Mouse (Mus musculus) adrenal gland, adult (tissue): ENCODE data around the gene Paqr5.
A peak's percentile ranks its signal among the peaks of the same experiment; 100 is the strongest.

ENCODE experiments used
- DNase-seq, 2 experiments: peaks; one replicate each; pipeline ENCODE4 v3.0.0; 2022 to 2023; ENCODE audit warnings: low spot score in 1 of 2; ENCODE audit not compliant: inconsistent age in 2 of 2

Gene Paqr5

DNA sequence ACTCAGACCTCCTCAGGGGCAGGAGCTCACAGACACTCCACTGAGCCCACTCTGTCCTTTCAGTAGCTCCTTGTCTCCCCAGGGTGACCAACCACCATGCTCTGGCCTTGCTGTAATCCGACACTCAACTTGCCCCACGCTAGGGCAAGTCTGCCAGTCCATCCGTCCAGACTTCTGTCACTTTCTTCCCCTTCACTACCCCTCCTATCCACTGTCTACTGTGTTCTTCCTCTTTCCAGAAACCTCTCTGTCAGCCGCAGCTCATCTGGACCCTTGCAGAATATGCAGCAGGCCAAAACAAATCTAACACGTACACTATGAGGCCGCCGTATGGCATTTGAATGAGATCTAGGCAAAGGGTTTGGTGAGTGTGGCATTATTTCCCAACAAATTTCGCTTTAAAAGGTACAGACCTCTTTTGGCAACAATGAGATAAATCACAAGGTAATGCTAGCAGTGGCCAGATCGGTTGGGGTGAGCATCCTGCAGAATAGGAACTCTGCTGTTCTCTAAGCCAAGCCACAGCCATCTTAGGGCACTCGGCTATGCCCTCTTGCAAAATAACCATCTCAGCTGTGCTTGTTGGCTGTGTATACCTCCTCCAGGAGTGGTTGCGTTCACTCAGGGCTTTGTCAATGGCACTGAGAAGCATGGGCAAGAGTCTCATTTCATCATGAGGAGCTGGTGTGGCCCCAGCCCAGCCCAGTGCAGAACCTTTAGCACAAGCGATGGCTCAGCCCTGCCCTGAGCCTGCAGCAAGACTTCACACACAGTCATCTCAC, 13.1 kb downstream of the Paqr5 start:
- no peak for DNase-seq

DNA sequence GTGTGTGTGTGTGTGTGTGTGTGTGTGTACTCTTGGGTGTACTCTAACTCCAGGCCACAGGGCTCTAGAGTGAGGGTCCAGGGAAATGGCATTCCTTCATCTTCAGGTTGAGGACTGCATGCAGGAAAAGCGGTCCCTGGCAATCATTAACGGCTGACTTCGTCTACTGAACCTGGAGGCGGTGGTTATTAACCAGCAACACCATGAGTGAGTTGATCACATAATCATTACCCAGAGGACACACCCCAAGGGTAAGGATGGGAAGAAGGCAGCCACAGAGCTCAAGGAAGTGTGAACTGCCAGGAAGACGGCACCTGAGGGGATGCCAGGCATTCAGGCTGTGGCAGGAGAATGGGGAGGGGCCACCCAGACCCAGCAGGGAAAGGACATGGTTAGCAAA, 18.3 kb downstream of the Paqr5 start:
- DNase-seq: no peak

DNA sequence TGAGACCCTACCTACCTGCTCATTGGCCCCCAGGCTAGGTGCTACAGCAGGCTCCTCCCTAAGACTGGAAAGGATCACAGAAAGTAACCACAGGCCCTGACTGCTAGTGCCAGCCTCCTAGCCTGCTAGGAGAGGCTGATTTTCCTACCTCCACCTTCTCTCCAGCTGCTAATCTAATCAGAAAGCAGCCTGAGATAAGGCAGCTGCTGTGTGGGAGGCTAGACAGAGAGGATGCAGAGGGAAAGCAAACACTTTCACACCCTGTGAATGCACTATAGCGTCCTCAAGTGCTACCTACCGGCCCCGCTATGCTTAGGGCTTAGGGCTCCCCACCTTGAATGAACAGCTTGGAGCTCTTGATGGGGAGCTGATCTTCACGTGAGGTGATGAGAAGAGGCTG, 19.6 kb downstream of the Paqr5 start:
- no peak for DNase-seq

DNA sequence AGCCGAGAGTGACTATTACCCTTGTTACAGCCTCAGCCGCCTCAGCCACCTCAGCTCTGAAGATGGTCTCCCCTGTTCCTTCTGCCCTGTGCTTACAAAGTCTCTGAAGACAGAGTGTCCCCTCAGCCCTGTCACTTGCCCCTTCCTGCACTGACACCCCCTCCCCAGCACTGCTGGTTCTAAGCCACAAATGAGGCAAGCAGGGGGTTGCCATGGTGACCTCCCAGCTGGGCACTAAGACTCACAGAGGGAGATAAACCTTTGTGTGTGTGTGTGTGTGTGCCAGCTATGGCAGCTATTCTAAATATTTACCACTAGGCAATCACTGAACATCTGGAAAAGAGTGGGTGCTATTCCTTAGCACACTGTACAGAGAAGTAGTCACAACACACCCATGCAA, 23.0 kb downstream of the Paqr5 start:
- DNase-seq: no peak

DNA sequence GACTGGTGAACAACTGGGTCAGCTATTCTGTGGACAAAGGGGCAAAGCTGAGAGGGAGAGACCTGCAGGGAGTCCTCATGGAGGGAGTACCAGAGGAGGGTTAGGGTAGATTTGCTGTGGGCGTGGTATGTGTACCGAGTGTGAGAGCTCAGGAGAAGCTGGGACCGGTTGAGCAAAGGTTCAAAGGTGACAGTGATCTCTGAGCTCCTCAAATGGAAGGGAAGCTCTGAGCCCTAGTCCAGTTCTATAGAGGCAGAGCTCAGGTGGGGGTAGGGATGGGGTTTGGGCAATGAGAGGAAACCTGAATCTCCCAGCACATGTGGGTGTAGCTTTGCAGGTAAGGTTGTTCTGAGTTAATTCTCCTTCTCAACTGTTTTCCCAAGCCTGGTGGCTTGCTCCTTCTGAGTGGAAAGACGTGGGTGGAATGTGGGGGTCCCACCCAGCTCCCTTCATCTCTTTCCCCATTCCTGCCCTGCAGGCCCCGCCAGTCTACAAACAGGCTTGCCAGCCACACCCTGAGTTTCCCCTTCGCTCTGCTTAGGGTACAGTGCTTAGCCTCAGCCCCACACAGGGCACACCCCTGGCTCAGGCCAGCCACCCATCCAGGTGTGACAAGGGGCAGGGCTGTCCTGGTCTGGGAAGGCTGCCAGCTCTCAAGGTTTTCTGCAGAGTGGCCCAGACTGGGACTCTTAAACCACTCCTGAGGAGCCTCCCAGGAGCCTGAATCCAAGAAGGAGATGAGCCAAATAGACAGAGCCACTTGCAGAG, 26.8 kb downstream of the Paqr5 start:
- no peak for DNase-seq

DNA sequence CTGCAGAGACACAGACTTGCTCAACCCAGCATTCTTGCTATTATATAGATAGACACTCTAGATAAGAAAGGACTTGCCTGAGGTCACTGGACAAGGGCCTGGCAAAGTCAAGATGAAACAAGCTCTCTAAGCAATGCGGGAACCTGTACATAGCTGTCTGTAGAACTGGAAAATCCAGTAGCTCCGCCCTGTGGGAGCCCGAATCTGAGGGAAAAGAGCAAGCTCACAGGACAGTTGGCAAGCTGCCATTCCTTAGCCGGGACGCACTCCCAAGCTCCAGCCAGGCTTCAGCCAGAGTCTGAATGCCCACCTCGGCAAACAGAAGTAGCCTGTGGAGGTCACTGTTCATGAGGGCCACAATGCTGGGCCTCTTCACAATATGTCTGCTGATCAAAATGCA, 28.8 kb downstream of the Paqr5 start:
- peak; percentile 53 to 73 for DNase-seq

DNA sequence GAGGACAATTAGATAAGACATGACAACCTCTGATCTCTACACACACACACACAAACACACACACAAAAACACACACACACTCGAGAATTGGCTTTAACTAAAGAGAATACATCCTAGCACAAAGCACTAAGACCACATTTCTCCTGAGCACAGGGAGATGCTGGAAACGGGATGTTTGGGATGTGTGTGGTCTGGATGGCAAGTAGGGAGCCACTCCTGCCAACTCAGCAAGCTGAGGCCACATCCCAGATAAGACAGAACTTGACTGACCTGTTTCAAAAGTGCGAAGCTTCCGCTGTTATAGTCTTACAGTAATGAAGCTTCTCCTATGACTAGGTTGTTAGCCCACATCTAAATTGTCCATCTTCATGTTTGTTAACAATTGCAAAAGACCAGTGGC, 35.5 kb downstream of the Paqr5 start:
- DNase-seq: no peak

DNA sequence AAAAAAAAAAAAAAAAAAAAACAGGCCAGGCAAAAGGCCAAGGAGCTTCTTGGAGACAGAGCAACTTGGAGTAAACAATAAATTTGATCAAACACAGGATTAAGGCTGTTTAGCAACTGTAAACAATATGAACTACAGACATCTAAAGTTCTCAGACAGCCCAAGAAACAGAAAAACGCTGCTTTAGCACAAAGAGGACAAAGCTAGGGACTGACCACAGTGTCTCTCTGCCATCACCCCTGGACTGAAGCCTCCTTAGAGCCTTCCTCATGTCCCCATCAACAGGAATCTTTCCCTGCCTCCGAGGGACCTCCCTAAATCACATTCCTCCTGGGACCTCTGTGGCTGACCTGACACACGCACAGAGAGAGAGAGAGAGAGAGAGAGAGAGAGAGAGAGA, 35.9 kb downstream of the Paqr5 start:
- no peak for DNase-seq

DNA sequence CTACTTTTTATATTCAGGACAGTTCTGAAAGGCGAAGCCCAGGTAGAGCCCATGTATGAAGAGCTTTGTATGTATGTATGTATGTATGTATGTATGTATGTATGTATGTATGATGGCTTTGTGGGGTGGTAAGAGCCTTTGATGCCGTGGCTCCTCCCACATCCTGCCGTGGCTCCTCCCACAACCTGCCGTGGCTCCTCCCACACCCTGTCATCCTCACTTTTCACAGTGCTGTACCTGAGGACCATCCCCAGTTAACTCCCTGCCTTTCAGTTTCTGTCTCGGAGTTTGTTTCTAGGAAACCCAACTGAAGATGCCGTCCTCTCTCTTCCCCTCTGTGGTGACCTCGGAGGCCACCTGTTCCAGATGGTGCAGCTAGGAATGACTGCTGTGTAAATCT, 40.6 kb downstream of the Paqr5 start:
- DNase-seq: no peak

DNA sequence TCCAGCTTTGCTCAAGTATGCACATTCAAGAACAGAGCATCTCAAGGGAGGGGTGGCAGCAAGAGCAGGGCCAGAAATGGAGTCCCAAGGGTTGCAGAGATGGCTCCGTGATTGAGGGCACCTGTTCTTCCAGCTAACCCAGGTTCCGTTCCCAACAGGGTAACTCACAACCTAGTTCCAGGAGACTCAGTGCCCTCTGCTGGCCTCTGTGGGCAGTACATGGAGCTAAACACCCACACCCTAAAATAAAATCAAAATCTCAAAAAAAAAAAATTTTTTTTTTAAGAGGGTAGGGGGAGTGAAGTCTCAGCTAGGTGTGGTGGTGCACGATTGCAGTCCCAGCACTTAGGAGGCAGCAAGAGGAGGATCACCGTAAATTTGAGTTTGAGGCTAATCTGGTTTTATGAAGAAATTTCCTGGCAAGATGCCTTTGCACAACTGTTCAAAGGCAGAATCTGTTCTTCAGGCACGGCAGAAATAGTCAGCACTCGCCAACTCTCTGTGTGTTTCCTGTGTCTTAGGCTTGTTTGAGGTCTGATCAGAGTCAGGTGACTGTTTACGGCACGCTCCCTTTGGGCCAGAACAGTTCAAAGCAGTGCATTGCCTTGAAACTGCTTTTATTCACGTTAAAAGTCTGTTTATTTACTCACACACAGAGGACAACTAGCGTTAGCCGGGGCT, 41.3 kb downstream of the Paqr5 start:
- peak; percentile 49 to 81 for DNase-seq

DNA sequence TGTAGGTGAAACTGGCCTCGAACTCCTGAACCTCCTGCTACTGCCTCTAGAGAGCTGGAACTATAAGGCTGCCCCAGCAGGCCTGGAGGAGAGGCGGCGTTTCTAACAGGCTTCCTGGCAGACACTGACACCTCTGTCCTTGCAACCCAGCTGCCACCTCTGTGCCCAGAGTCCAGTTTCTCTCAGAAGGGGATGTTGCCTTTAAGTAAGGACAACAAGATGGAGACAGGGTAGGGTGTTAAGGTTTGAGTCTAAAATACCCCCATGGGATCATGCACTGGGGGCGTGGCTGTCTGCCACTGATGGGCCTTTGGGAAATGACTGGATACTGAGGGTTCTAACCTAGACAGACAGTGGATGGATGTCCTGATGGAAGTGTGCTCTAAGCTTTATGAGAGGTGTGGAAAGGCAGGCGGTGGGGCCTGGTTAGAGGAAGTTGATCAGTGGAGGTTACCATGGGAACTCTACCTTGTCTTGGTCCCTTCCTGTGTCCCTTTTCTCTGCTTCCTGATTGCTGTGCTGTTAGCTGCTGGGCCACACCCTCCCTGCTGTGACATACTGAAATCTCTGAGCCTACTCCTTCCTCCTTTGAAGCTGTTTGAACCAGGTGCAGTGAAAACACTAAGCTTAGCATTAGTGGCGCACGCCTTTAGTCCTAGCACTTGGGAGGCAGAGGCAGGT, 43.6 kb downstream of the Paqr5 start:
- DNase-seq: no peak

DNA sequence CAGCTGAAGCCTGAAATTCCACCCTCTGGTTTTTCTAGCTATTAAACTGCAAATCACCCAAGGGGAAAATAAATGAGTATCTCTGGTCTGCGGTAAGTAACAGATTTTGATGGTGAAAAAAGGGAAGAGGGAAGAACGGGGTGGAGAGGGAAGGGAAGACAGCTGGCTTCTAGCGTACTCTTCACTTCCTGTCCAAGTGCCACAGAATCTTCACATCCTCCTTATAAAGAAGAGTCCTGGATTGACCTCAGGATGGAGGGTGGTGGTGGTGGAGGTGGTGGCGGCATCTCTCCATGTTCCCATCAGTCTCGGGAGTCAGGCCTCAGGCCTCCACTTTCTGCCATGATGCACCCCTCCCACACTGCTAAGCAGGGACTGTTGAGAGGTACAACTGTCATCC, 44.8 kb downstream of the Paqr5 start:
- no peak for DNase-seq

DNA sequence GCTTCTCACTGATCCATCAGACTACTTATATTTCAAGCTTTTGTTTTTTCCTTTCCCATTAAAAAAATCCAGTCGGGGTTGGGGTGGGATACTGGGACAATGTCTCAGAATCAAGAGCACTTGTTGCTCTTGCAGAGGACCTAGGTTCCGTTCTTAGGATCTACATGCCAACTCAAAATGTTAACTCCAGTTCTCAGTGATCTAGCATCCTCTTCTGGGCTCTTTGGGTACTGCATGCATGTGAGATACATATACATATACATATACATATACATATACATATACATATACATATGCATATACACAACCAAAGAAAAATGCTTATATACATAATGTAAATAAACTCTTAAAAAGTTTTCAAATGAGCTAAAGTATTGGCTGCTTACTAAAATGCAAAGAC, 46.7 kb downstream of the Paqr5 start:
- DNase-seq: no peak

DNA sequence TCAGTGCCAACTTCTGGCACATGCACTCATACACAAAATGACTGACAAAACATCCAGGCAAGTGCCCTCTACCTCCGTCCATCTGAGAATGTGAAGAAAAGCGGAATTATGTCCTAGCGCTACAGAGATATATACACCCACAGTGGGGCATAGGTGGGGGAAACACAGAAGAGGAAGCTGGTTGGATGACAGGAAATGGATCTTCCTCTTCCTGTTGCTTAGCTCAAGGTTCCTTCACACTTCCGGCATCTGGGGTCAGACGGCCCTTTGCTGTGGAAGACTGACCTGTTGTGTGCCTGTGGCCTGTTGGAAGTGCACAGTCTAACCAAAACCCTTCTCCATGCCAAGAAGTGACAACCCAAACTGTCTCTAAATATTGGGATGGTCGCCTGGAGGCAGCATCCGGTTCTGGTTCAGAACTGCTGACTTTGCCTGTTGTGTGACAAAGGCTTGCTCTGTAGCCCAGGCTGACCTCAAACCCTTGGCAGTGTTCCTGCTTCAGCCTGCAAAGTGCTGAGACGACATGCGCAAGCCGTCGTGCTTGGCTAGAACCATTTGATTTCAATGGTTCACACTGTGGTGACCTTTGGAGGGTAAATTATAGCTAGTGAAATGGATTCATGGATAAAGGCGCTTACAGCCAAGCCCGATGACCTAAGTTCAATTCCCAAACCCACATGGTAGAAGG, 49.3 kb downstream of the Paqr5 start:
- DNase-seq: peak in 1 of 2 experiments; percentile 41

DNA sequence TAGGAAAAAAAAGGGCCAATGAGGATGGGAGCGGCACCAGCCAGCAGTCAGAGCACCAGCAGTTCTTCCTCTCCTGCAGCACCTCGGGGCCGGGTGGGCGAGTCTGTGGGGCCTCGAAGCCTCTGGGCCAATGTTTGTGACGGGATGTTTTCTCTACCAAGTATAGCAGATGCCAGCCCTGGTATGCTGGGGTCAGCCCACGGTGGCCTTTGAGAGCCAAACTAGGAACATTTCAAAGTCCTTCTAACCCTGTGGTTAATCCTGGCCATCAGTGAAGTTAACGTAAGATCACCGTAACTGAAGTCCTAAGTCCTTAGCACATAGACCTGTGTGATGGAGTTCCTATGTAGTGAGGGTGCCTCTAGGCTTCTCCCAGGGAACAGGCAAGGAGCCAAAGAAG, 54.6 kb downstream of the Paqr5 start:
- DNase-seq: no peak

DNA sequence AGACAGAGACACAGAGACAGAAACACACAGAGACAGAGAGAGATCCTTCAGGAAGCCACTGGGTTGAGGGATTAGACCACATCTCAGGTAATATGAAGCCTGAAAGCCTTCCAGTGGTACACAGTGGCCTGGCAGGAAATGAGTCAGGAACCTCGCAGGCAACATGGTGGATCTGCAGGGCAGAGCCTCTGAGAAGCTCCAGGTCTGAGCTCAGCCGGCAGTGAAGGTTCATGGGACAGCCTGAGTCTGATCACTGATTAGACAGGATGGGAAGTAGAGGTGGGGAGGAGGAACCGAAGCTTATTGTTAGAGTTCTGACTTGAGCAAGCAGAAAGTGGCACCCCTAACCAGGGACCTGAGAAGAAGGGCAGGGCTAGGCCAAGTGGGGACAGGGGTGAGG, 55.6 kb downstream of the Paqr5 start:
- no peak for DNase-seq

DNA sequence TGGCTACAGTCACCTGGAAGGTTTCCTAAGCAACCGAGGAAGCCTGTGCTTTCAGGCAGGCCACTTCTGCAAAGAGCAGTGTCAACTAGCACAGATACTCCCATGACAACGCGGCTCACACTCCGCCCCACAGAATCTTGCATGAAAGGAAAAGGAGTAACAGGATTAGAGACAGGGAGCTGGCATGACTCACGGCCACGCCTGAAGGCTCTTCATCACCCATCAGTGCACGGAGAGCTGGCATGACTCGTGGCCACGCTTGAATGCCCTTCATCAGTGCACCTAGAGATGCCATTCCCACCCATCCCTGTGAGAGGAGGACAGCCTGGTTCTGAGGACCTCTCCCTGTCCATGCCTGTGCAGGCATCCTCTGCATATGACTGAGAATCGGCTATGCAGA, 59.3 kb downstream of the Paqr5 start:
- peak; percentile 62 to 80 for DNase-seq

DNA sequence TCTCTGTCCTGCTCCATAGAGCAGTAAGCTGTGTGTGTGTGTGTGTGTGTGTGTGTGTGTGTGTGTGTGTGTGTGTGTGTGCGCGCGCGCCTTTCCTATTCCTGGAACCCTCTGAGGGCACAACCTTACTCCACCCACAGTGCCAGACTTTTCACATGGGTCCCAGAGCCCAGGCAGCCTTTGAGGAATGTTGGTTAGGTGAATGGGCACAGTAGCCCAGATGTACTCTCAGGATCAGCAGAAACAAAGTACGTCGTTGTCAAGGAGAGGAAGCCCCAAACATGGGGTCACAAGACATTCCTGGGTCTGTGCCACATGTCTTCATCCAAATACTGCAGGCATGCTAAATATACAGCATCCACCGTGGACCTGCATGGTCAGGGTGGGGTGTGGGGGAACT, 60.7 kb downstream of the Paqr5 start:
- DNase-seq: no peak

DNA sequence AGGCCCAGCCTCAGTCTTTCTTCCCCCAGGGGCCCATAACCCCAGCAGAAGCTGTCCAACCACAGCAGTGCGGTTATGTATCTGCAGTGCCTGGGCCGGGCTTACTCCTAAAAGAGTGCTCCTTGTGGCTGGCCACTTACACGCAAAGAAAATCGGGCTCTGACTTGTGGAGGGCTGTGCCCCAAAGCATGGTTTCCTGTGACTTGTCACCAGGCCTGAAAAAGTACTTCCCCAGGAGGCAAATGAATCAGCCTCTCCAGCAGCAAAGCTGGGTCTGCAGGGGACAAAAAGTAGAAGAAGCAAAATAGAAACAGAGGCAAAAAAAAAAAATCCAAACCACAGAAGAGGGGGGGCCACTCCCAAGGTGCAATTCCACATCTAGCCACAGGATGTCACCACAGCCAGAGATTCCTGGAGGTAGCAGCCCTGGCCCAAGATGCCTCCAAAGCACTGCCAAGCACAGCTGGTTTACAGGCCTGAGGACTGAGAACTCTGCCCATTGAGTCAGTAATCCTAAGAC, 61.2 kb downstream of the Paqr5 start:
- DNase-seq: peak; percentile 75 to 91

DNA sequence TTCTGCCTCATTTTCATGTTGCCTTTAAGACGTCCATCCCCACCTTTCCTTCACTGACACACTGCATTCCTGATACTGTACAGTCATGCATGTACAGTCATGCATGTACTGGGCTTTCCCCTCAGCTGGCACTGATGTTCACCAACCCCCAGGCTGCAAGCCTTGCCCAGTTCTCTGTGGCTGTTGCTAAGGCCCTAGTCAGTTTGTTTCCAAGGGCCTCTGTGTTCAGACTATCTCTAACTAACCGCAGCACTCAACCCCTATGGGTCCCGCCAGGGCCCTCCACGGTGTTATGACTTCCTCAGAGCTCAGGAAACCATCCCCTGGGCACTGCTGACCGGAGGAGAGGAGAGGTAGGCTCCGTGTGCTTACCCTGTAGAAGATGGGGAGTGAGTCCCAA, 63.3 kb downstream of the Paqr5 start:
- DNase-seq: no peak

DNA sequence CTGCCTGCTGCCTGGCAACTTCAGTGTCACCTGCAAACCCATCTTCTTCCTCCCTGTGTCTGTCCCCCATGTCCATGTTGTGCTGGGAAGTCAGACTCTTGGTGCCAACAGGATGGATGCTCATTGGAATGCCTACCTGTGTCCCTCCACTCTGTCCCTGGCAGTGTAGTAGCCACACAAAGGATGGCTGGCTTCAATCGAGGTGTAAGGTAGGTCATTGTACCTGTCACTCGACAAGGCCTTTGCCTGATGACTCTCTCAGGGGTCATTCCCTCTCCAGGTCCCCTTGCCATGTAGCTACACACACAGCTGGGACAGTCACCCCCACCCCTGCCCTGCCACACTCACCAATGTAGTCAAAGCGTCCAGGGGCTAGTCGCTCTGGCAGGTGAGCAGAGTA, 65.5 kb downstream of the Paqr5 start:
- DNase-seq: no peak
